Mouse (Mus musculus): ENCODE results near the gene Olfr1463.

The Olfr1463 gene

GRCm38 (mm10) chr19:13231028-13231427 lies at the start of gene Olfr1463:
TSS of gene Olfr1463 (plus strand) at chr19:13231328.
- no peak for DNase-seq

- no peak for DNase-seq
These were observed 45.7 kb upstream of the Olfr1463 start, which contains the start of gene Olfr1462 for GRCm38 (mm10) chr19:13185434-13185833. TSS of gene Olfr1462 (plus strand) at chr19:13185734.

GRCm38 (mm10) chr19:13221666-13222065 lies 9.5 kb upstream of the Olfr1463 start:
- DNase-seq, result no peak

Measured in cerebellum, postnatal 14 days (tissue).